Mouse (Mus musculus): Measurements from ENCODE around the gene Golga2. TPM values are rescaled to one million over a fixed set of nuclear protein-coding genes. Genes with fewer than 3 reads are reported as not detected.

Gene Golga2
- total RNA-seq (2023), result 49.5 TPM

GRCm38 (mm10) chr2:32287334-32287840 is at the start of gene Golga2:
Gene Golga2 (plus strand): TSS chr2:32287384.

GRCm38 (mm10) chr2:32259657-32260417 is 27.3 kb upstream of the Golga2 start, which contains the start of gene Uck1:
Gene Uck1 (minus strand): TSS chr2:32260159.

GRCm38 (mm10) chr2:32287923-32288367 is 761 bp downstream of the Golga2 start, which contains the start of gene Swi5:
Gene Swi5 (minus strand): TSS chr2:32288075.

GRCm38 (mm10) chr2:32352151-32353006 is 65.2 kb downstream of the Golga2 start, which contains the start of gene Ciz1:
Gene Ciz1 (plus strand): TSS chr2:32352327.

GRCm38 (mm10) chr2:32353007-32353542 is 65.9 kb downstream of the Golga2 start, which contains the start of gene Dnm1:
Gene Dnm1 (minus strand): TSS chr2:32353338.

Other genes with a start within 250 kb of the Golga2 start
- 197 TPM for gene Fam78a, start 202.5 kb upstream of the Golga2 start, total RNA-seq (2023)
- gene Plpp7, start 191.9 kb upstream of the Golga2 start, total RNA-seq (2023), result not detected
- gene Prrc2b, start 136.3 kb upstream of the Golga2 start, total RNA-seq (2023), result 147 TPM
- 12.8 TPM for gene Pomt1, start 50.8 kb upstream of the Golga2 start, total RNA-seq (2023)
- 103 TPM for gene Uck1, start 27.2 kb upstream of the Golga2 start, total RNA-seq (2023)
- 72.3 TPM for gene Swi5, start 691 bp downstream of the Golga2 start, total RNA-seq (2023)
- 137 TPM for gene Ciz1, start 64.9 kb downstream of the Golga2 start, total RNA-seq (2023)
- not detected for gene Dnm1, start 66.0 kb downstream of the Golga2 start, total RNA-seq (2023)
- 23.0 TPM for gene 1110008P14Rik, start 94.6 kb downstream of the Golga2 start, total RNA-seq (2023)
- gene Lcn2, start 100.9 kb downstream of the Golga2 start, total RNA-seq (2023), result 2.4 TPM
- gene Ptges2, start 108.5 kb downstream of the Golga2 start, total RNA-seq (2023), result 8.5 TPM
- gene Naif1, start 163.1 kb downstream of the Golga2 start, total RNA-seq (2023), result 4.7 TPM
- 65.7 TPM for gene Slc25a25, start 164.1 kb downstream of the Golga2 start, total RNA-seq (2023)
- 137 TPM for gene Fam102a, start 247.9 kb downstream of the Golga2 start, total RNA-seq (2023)

All from CD8-positive naive resting alpha-beta T cell, adult 57 days (primary cell).